Mouse (Mus musculus) common myeloid progenitor, adult 5-6 weeks (primary cell): ENCODE results near the gene Nfix. TPM values are rescaled to one million over a fixed set of nuclear protein-coding genes. Genes with fewer than 3 reads are reported as not detected.
A peak's percentile ranks its signal among the peaks of the same experiment; 100 is the strongest.
"Not testable (repeated sequence)": the region's sequence is repeated elsewhere in the genome, so short reads cannot be mapped to it uniquely, and the experiment has no call there.

ENCODE experiments used
- ATAC-seq: replicated peaks from 2 replicates; pipeline ENCODE4 v1.8.0; 2016; ENCODE audit warnings: low read depth, mild to moderate bottlenecking, moderate TSS enrichment, inconsistent platforms; ENCODE audit not compliant: poor library complexity, severe bottlenecking
- total RNA-seq: library from RNA; stranded (forward); fragments of 200-1000, 187-1606 nt; gene quantifications from 2 replicates; pipeline ENCODE4 v1.2.3, GENCODE M21; 2017

The Nfix gene
- total RNA-seq, 1 experiment from 2014 or later: 15.5 TPM

- ATAC-seq: 0 out of 2 replicates have a peak, but pooled peaks have one; percentile 28
Measured at GRCm38 (mm10) chr8:84686191-84687002, 113.7 kb downstream of the Nfix start, which contains the start of gene Trmt1. Trmt1 (plus strand) TSS chr8:84686307.

DNA sequence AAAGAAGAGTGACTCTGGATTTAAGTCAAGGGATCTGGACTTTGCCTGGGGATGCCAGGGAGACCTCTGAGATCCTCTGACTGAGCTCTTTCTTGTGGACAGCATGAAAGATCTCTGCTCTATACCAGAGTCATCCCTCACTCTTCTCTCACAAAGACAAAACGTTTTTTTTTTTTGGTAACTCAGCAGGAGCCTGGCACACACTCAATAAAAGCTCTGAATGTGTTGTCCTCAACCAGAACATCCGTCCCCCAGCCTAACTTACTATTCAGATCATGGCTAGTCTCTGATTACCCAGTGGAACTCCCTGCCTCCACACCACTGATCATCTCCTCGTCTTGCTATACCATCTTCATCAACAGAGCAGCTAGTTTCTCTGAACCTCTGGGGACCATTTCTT lies 115.6 kb downstream of the Nfix start:
- ATAC-seq: no peak

DNA sequence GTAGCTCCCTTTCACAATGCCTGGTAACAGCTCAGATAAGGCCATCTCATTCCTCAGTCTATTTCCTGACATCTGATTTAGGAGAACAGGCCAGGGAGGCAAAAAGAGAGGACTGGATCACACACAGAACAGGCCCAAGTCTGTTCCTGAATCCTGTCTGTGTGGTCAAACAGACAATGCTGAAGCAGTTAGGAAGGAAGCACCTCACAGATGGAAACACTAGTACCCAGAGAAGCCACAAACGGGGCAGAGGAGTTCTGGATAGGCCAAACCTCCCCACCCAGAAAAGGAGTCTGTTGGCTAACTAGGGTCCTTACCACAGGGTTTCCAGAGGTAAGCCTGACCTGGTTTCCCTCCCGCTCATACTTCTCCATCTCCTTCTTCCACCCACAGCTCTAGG lies 117.9 kb downstream of the Nfix start:
- peak; percentile 39; the same call in 1 of the 2 replicates for ATAC-seq

- ATAC-seq: no peak
Measured at GRCm38 (mm10) chr8:84681476-84681875, 118.7 kb downstream of the Nfix start.

GRCm38 (mm10) chr8:84677305-84677704 lies 122.8 kb downstream of the Nfix start:
- no peak for ATAC-seq

DNA sequence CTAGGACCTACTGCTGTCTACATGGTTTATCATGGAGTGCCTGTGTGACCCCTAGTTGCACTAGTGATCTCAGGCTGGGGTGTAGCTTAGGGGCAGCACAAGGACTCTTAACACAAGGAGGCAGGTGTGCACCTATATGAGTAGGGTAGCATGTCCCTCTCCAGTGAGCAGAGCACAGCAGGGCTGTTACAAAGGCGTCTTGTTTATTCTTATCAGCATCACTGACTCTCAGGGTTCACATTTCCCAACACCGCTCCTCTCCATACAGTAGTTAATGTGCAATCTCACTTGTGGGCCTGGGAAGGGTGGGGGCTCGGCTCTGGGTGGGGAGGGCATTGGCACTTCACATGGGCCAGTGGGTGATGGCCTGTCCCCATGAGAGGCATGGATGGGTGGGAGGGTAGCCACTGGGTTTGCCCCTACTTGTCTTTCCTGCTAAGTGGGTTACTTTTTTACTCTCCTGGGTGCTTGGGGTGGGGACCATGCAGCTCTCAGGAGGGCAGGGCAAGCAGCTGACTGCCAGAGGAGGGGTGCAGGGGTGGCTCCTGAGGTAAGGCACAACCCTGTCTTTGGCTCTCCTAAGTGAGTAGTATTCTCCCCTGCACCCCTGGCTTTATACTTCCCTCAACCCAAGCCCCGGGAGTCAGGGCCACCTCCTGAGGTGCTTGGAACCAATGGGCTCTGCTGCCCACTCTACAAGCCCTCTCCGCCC lies 129.7 kb downstream of the Nfix start:
- ATAC-seq: not testable (repeated sequence)

- ATAC-seq: no peak
Measured at GRCm38 (mm10) chr8:84668731-84669485, 131.2 kb downstream of the Nfix start.

DNA sequence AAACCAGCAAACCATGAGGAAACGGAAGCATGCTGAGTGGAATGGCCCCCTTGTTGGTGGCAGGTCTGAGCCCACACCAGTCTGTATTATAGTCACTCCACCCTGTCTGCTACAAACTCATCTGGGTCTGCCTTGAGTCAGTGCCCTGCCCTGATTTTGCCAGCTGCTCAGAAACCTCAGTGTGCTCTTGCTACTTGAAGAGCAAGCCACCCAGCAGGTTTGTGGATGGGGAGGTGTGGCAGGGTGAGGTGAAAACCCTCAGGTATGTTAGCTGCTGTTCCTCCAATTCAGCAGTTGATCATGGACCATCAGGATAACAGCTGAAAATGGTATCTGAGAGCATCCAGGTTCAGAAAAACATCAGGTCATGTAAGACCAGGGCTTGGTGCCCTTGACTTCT lies 132.1 kb downstream of the Nfix start:
- no peak for ATAC-seq

- ATAC-seq: no peak
Measured at GRCm38 (mm10) chr8:84665385-84665893, 134.7 kb downstream of the Nfix start.

DNA sequence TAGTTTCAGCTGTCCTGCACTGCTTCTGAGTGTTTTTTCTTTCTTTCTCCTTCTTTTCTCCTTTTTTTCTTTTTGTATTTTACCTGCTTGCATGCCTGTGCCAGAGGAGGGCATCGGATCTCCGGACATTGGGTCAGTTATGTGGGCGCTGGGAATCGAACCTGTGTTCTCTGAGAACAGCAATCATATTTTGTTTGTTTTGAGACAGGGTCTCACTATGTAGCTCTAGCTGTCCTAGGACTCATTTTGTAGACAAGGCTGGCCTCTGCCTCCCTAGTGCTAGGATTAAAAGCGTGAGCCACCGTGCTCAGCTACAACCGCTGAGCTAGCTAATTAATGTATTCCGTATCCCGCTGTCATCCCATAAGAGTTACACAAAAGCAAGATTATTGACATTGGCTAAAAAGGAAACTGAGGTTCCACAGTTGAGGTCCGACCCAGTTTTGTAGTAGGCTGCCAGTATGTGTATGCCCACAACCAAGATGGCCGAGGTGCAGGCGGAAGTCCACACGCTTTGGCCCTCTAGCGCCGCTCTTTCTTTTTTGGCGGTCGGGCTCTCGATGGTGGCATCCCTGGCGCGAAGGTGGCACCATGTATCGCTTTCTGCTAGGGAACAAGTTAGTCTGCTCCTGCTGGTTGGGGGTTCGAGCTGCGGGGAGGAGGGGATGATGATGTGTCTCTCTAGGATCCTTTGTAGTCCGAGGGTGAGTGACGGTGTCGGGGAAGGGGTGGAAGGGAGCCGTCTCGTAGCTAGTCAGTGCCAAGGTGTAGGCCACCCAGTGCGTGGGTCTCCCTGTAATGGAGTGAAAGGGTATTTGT lies 135.4 kb downstream of the Nfix start:
- peak; percentile 23 for ATAC-seq

GRCm38 (mm10) chr8:84663483-84664327 lies 136.4 kb downstream of the Nfix start:
- peak; percentile 43 for ATAC-seq

DNA sequence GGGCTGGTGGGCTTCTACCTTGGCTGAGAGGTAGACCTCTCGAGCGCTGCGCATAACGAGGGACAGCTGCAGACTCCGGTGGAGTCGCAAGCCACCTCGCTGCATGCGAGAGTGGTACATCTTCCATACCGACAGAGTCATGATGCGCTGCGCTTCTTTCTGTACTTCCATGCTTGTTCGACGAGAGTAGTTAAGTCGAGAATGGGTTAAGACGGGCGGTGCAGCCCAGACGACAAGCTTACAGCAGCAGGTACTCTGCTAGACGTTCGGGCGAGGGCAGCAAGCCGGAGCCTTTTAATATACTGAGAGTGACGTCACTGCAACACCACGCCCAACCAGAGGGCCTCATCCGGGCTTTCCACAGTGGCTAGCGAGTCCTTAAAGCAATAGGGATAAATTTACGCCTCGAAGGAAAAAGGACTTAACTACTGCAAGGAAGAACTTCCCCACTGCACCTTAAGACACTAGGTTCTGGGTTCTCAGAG lies 137.5 kb downstream of the Nfix start, which contains the start of gene Ier2:
Gene Ier2, minus strand, starts transcription at position 272 of the 485 bp plus-strand sequence.
- peak; percentile 36 for ATAC-seq

DNA sequence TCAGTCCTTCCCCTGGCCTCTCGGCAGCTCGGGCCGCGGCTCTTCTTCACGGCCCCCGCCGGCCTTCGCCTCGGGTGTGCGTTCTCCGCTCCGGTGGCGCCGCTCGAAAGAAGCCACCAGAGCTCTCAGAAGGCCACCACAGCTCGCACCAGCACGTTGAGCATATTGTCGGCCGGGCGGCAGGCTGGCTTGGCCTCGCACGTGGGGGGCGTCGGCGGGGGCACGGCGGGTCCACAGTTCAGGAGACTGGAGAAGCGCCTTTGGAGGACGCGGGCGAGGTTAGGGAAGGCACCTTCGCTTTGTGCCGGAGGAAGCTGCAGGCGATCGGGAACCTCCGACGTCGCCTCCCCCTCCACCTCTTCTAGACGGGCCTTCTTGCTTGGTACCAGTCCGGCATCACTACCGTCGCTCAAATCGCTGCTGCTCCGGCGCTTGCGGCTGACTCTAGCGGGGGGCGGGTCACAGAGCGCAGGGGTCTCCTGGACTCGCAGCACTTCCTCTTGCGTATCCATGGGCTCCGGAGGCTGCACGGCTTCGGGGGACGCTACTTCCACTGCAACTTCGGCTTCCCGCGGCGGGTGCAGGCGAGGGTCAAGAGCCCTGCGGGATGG lies 138.1 kb downstream of the Nfix start:
- ATAC-seq: peak; percentile 12

GRCm38 (mm10) chr8:84661458-84661871 lies 138.7 kb downstream of the Nfix start:
- peak; percentile 4 for ATAC-seq

- ATAC-seq: no peak
Measured at GRCm38 (mm10) chr8:84660819-84661457, 139.2 kb downstream of the Nfix start.

DNA sequence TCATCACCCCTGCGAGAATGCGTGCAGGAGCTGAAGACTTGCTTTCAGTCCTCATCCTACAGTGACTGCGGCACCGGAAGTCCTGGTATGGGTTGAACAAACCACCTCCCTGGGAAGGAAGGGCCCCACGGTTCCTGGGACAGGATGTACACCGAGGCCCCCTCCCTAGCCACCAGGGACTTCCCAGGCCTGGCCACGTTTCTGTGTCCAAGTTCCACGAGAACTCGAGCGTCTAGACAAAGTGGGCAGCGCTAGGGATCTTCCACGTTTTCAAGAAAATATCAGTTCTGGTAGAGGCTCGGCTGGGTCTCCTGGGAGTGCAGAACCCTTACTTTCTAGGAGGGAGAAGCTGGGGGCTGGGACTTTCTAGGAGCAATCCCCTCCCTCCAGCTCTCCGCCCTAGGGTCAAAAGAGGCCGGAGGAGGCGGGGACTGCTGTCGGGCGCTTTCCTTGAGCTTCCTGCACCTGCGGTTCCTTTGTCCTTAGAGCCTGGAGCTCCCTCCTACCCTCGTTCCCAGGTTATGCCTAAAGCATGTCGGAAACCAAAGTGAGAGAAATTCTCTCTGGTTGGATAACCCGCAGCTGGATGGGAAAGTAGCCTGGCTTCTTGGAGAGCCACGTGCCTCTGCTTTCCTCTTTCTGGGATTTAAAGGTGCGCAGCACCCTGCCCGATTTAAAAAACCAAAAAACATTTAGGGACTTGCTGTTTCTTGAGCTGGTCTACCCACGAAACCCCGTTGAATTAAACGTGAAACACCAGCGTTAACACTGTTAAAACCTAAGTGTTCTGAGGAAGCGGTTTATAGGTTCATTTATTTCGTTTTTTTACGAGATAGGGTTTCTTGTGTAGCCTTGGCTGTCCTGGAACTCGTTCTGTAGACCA lies 140.0 kb downstream of the Nfix start:
- peak; percentile 6; the same call in 1 of the 2 replicates for ATAC-seq
